Mouse (Mus musculus): ENCODE data around the gene Chat.

DNA sequence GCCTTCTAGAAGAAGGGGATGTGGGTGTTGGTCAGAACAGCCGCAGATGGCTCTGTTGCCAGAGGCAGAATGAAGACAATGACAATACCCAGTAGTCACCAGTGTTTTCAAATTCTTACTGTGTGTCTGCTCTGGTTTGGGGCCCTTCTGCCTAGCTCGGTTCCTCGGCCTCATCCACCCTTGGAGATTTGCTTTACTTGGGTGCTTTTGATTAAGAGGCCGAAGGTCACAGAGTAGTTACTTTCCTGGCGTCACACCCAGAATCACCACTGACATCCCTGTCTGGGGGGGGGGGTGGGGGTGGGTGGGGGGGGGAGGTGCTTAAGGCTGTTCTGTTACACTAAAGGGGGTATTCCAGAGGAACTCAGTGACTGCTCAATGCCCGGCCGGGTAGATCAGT is 101.4 kb downstream of the Chat start:
- no peak for TF ChIP-seq CTCF (IDR thresholded peaks at IDR 0.05; ENCODE audit: extremely low read depth, insufficient read depth, insufficient read length, insufficient replicate concordance)
- no peak for TF ChIP-seq POLR2A (IDR thresholded peaks at IDR 0.05; ENCODE audit: low read depth, low read length)
